Mouse (Mus musculus): ENCODE data around the gene Inpp5k.

The Inpp5k gene

DNA sequence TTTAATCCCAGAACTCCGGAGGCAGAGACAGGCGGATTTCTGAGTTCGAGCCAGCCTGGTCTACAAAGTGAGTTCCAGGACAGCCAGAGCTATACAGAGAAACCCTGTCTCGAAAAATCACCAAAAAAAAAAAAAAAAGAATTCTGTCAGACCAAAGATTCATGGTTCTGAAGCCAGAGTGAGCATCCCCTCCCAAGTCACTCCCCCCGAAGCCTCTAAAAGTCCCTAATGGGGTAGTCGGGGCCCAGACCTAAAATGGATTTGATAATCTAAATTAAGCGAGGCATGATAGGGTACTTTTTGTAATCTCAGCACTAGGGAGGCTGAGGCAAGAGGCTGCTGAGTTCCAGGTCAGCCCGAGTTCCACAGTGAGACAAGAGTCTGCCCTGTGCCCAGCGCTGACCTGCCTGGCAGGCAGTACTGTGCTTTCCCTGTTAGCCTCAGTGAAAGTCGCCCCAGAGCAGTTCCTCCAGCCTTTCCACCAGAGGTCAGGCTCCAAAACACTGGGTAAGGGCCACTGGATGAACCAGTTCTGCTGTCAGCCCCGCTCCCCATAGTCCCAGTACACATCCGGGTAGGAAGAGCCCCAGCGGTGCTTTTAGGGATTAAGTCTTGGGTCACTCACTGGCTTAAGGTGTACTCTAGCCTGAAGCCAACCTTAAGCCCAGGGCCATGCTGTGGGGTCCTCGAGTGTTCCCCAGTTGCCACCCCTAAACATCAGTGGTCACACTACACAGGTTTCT is 22.3 kb downstream of the Inpp5k start:
- DNase-seq (ENCODE audit: inconsistent age in 2 of 2, low spot score in 1 of 2): peak in 1 of 2 experiments; percentile 45

DNA sequence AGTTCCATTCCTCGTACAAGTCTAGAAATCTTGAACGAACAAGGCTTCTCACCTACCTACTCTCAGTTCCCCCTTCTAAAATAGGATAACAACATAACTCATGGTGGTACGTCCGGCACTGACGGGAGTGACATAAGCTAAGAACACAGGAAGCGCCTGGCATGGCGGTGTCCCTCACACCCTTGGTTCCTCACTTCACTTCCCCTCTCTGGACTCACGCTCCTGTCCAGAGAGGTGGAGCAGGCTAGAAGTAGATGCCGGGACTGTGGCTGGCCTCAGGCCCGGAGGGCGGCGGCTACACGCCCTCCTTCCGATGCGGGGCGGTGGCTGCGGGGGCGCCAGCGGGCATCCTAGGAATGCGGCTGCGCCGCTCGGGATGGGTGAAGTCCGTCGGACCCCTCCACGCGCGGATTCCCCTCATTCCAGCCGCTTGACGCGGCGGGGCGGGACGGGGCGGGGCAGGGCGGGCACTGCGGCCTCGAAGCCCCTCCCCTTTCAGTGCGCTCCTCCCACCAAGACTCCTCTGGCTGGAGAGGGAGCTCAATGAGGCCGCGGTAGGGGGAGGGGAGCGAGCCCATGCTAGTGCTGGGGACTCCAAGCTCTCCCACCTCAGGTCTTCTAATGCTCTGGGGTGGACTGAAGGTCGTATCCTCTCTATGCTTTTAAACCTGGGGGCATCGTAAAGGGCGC is 23.1 kb downstream of the Inpp5k start:
- DNase-seq (ENCODE audit: inconsistent age in 2 of 2, low spot score in 1 of 2): peak; percentile 90 to 95

- peak in 1 of 2 experiments; percentile 72 for DNase-seq (ENCODE audit: inconsistent age in 2 of 2, low spot score in 1 of 2)
Observed at GRCm38 (mm10) chr11:75654471-75655390, 23.9 kb downstream of the Inpp5k start.

- peak; percentile 90 to 97 for DNase-seq (ENCODE audit: inconsistent age in 2 of 2, low spot score in 1 of 2)
Observed at GRCm38 (mm10) chr11:75655621-75656545, 25.1 kb downstream of the Inpp5k start.

- DNase-seq (ENCODE audit: inconsistent age in 2 of 2, low spot score in 1 of 2): peak; percentile 34 to 65
Observed at GRCm38 (mm10) chr11:75656621-75657590, 26.1 kb downstream of the Inpp5k start.

DNA sequence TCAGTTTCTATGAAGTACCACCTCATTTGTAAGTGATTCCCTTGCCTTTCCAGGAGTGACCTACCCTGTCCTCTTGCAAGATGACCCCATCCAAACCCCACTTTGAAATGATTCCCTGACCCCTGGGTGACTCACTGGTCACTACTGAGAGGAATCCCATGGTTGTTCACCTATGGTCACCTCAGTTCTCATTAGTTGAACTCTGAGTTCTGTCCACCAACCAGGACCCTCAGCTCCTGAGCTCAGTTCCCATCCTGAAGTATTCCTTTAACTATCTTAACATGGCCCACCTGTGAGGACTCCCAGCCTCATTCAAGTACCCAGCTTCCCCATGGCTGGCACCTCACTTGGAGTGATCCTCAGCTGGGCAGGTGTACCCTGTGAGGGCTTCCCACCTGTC is 27.1 kb downstream of the Inpp5k start:
- DNase-seq (ENCODE audit: inconsistent age in 2 of 2, low spot score in 1 of 2): no peak

DNA sequence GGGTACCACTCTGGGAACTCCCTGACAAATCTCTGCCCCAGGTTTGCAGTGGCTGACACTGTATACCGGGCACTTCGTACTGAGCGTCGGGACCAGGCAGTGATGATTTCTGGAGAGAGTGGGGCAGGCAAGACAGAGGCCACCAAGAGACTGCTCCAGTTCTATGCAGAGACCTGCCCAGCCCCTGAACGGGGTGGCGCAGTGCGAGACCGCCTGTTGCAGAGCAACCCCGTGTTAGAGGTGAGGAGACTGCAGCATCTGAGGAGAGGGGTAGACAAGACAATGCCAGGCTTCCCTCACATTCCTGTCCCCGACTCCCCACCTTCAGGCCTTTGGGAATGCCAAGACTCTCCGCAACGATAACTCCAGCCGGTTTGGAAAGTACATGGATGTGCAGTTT is 27.5 kb downstream of the Inpp5k start:
- DNase-seq (ENCODE audit: inconsistent age in 2 of 2, low spot score in 1 of 2): peak in 1 of 2 experiments; percentile 39

DNA sequence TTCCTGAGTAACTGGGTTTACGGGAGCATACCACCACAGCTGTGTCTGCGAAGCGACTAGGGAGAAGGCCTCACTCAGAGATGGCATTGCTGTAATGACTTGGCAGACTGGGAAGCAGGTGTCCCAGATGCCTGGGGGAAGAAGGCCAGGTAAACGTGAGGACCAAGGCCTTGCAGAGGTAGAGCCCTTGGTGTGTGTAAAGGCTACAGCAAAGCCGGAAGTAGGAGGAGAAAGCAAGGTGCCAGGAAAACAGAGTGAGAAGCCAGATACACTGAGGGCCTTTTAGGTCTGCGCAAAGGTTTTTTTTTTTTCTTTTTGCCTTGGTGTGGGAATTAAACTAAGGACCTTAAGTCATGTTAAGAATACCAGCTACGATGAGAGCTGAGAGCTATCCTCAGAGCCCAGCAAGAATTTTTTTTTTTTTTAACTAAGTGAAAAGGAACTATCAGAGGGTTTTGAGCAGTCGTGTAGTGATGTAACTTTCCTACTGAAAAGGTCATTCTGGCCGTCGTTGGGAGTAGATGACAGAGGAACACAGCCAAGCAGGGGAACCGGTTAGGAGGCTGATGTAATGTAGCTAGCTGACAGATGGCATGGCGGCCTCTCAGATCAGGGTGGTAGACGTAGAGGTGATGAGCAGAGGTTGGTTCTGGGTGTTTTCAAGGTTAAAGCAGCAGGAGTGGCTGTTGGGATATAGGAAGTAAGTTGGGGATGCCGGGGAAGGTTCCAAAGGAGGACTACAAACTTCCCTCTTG is 28.4 kb downstream of the Inpp5k start:
- peak; percentile 70 to 84 for DNase-seq (ENCODE audit: inconsistent age in 2 of 2, low spot score in 1 of 2)

GRCm38 (mm10) chr11:75660081-75660590 is 29.3 kb downstream of the Inpp5k start:
- DNase-seq (ENCODE audit: inconsistent age in 2 of 2, low spot score in 1 of 2): peak; percentile 49 to 77

DNA sequence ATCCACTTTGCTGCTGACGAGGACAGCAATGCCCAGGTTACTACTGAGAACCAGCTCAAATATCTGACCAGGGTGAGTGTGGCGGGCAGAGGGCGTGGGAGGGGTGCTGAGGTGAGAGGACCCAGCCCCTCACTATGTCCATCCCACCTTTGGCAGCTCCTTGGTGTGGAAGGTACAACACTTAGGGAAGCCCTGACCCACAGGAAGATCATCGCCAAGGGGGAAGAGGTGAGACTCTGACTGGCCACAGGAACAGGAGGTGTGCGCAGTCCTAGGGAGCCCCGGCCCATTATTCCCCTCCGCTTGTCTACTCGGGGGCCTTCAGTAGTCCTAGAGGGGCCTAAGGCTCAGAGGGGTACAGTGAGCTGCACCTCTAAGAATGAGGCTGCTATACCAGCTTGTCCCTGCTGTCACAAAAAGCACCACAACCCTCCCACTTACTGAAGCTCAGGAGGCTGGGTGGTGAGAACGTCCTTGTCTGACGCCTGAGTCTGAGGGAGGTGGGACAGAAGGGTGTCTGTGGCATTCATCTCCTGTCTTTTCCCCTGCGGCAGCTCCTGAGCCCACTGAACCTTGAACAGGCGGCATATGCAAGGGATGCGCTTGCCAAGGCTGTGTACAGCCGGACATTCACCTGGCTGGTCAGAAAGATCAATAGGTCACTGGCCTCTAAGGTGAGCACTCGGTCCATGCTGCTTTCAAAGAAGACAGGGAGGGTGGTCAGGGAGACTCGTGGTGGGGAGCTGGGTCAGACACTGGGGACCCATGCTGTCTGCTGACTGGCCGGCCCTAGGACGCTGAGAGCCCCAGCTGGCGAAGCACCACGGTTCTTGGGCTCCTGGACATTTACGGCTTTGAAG is 30.4 kb downstream of the Inpp5k start:
- DNase-seq (ENCODE audit: inconsistent age in 2 of 2, low spot score in 1 of 2): no peak

DNA sequence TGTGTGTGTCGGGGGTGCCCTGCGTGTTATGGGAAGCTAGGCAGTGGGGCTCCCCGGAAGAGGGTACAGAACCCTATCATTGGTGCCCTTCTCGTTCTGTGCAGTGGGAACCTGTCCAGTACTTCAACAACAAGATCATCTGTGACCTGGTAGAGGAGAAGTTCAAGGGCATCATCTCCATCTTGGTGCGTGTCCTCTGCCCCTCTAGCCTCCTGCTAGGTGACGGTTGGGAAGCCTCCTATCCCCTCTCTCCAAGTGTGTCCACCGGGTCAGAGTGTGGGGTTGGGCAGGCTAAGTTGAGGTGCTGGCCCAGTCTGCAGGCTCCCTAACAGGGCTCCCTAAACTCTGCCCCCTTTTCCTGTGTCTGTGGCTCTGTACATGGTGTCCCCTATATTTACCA is 31.3 kb downstream of the Inpp5k start:
- DNase-seq (ENCODE audit: inconsistent age in 2 of 2, low spot score in 1 of 2): no peak

DNA sequence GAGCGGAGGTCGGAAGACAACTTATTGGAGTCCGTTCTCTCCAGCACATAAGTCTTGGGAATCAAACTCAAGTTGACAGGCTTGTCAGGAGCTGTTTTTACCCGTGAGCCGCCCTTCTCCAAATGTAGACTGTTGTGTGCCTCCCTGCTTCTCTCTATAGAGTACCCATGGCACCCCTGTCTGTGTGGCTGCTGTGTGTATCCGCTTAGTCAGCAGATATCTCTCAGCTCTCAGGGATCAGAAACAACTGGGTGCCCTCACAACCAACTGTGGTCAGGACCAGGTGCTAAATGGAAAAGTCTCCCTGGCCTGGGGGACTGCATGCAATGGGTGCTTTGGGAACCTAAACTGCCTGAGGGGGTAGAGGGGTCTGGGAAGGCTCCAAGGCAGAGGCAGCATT is 35.5 kb downstream of the Inpp5k start:
- no peak for DNase-seq (ENCODE audit: inconsistent age in 2 of 2, low spot score in 1 of 2)

GRCm38 (mm10) chr11:75668621-75669020 is 37.8 kb downstream of the Inpp5k start:
- no peak for DNase-seq (ENCODE audit: inconsistent age in 2 of 2, low spot score in 1 of 2)

GRCm38 (mm10) chr11:75669176-75669852 is 38.5 kb downstream of the Inpp5k start:
- DNase-seq (ENCODE audit: inconsistent age in 2 of 2, low spot score in 1 of 2): no peak

- no peak for DNase-seq (ENCODE audit: inconsistent age in 2 of 2, low spot score in 1 of 2)
Observed at GRCm38 (mm10) chr11:75669853-75670200, 39.0 kb downstream of the Inpp5k start.

GRCm38 (mm10) chr11:75671426-75672180 is 40.8 kb downstream of the Inpp5k start:
- DNase-seq (ENCODE audit: inconsistent age in 2 of 2, low spot score in 1 of 2): no peak

All from adrenal gland, adult (tissue).